Mouse (Mus musculus) neutrophil, adult 59 days (primary cell): ENCODE data around the gene Tnfrsf11a. TPM values are rescaled to one million over a fixed set of nuclear protein-coding genes. Genes with fewer than 3 reads are reported as not detected.

Experiments
- total RNA-seq, 2 experiments: library from RNA; stranded (reverse); gene quantifications; 1 replicate in 1 of 2; 2 replicates in 1 of 2; pipeline ENCODE4 v1.2.4; 2023

Gene Tnfrsf11a
- 1 to 10 TPM; 2.0 to 3.5 TPM for total RNA-seq

GRCm38 (mm10) chr1:105780457-105781364 is at the start of gene Tnfrsf11a:
TSS of gene Tnfrsf11a (plus strand) at chr1:105780718.

Other genes with a start within 250 kb of the Tnfrsf11a start
- 10 to 100 TPM; 31.9 to 36.0 TPM for gene Pign, start 117.0 kb upstream of the Tnfrsf11a start, total RNA-seq
- 10 to 100 TPM; 66.8 to 70.7 TPM for gene Relch, start 116.9 kb upstream of the Tnfrsf11a start, total RNA-seq
- 10 to 100 TPM; 29.1 to 33.6 TPM for gene Zcchc2, start 209.7 kb downstream of the Tnfrsf11a start, total RNA-seq